Mouse (Mus musculus): ENCODE data around the gene Ap1ar. TPM values are rescaled to one million over a fixed set of nuclear protein-coding genes. Genes with fewer than 3 reads are reported as not detected.

The Ap1ar gene
- polyA plus RNA-seq, 1 experiment from 2014 or later, result 40.2 TPM

- no peak overlapping the region for H3K4me3 ChIP-seq (replicated peaks; ENCODE audit: low read depth, low read length)
- WGBS, result 31% methylated on average over 15 of the region's 15 CpGs
- H3K9ac ChIP-seq (ENCODE audit: low read depth, low read length), result no peak overlapping the region
- no peaks in the 10 kb centered on the region for H3K27me3 ChIP-seq (ENCODE audit: insufficient read depth, low read length)
- no peak overlapping the region for H3K4me2 ChIP-seq (ENCODE audit: low read length)
- no peak overlapping the region for H3K27ac ChIP-seq
- TF ChIP-seq CTCF (IDR thresholded peaks at IDR 0.05; ENCODE audit: low read depth), result peak; percentile 86
- H3K36me3 ChIP-seq (ENCODE audit: insufficient read depth, low read length), result no peaks in the 10 kb centered on the region
- no peaks in the 10 kb centered on the region for H3K9me3 ChIP-seq (replicated peaks; ENCODE audit: low read length)
- H3K4me1 ChIP-seq (replicated peaks; ENCODE audit: insufficient read depth, low read length), result no peaks in the 10 kb centered on the region
- DNase-seq (ENCODE audit: low spot score) (peak; percentile 91), ATAC-seq (replicated peaks; ENCODE audit: low FRiP score, low read depth) (peak; percentile 61; the same call in 1 of the 2 replicates)
Measured at GRCm38 (mm10) chr3:127853431-127854206, 16.3 kb upstream of the Ap1ar start.

GRCm38 (mm10) chr3:127852722-127853121 is 15.4 kb upstream of the Ap1ar start:
- DNase-seq (ENCODE audit: low spot score) (no peak), ATAC-seq (replicated peaks; ENCODE audit: low FRiP score, low read depth) (no peak)
- no peak for TF ChIP-seq CTCF (IDR thresholded peaks at IDR 0.05; ENCODE audit: low read depth)
- no peaks in the 10 kb centered on the region for H3K9me3 ChIP-seq (replicated peaks; ENCODE audit: low read length)
- no peaks in the 10 kb centered on the region for H3K4me1 ChIP-seq (replicated peaks; ENCODE audit: insufficient read depth, low read length)
- no peaks in the 10 kb centered on the region for H3K27me3 ChIP-seq (ENCODE audit: insufficient read depth, low read length)
- no peak overlapping the region for H3K4me3 ChIP-seq (replicated peaks; ENCODE audit: low read depth, low read length)
- no peak overlapping the region for H3K27ac ChIP-seq
- H3K9ac ChIP-seq (ENCODE audit: low read depth, low read length), result no peak overlapping the region
- no peak overlapping the region for H3K4me2 ChIP-seq (ENCODE audit: low read length)
- WGBS, result 77% methylated on average over 9 of the region's 9 CpGs
- no peaks in the 10 kb centered on the region for H3K36me3 ChIP-seq (ENCODE audit: insufficient read depth, low read length)

GRCm38 (mm10) chr3:127850776-127851646 is 13.7 kb upstream of the Ap1ar start:
- WGBS, result 70% methylated on average over 9 of the region's 9 CpGs
- no peaks in the 10 kb centered on the region for H3K4me1 ChIP-seq (replicated peaks; ENCODE audit: insufficient read depth, low read length)
- no peak overlapping the region for H3K4me2 ChIP-seq (ENCODE audit: low read length)
- no peaks in the 10 kb centered on the region for H3K9me3 ChIP-seq (replicated peaks; ENCODE audit: low read length)
- no peak overlapping the region for H3K4me3 ChIP-seq (replicated peaks; ENCODE audit: low read depth, low read length)
- TF ChIP-seq CTCF (IDR thresholded peaks at IDR 0.05; ENCODE audit: low read depth), result no peak
- H3K36me3 ChIP-seq (ENCODE audit: insufficient read depth, low read length), result no peaks in the 10 kb centered on the region
- H3K9ac ChIP-seq (ENCODE audit: low read depth, low read length), result no peak overlapping the region
- no peak overlapping the region for H3K27ac ChIP-seq
- no peak for DNase-seq (ENCODE audit: low spot score)
- no peak for ATAC-seq (replicated peaks; ENCODE audit: low FRiP score, low read depth)
- no peaks in the 10 kb centered on the region for H3K27me3 ChIP-seq (ENCODE audit: insufficient read depth, low read length)

- 82% methylated on average over 5 of the region's 5 CpGs for WGBS
- no peak overlapping the region for H3K4me3 ChIP-seq (replicated peaks; ENCODE audit: low read depth, low read length)
Measured at GRCm38 (mm10) chr3:127849922-127850321, 12.6 kb upstream of the Ap1ar start.

GRCm38 (mm10) chr3:127848088-127848808 is 10.9 kb upstream of the Ap1ar start:
- Histone ChIP-seq H3K4me1 (replicated peaks; ENCODE audit: insufficient read depth, low read length) (no peaks in the 10 kb centered on the region), H3K27ac (no peak overlapping the region), H3K4me3 (replicated peaks; ENCODE audit: low read depth, low read length) (no peak overlapping the region), H3K9ac (ENCODE audit: low read depth, low read length) (no peak overlapping the region), H3K4me2 (ENCODE audit: low read length) (no peak overlapping the region), H3K9me3 (replicated peaks; ENCODE audit: low read length) (no peaks in the 10 kb centered on the region), H3K36me3 (ENCODE audit: insufficient read depth, low read length) (no peaks in the 10 kb centered on the region), H3K27me3 (ENCODE audit: insufficient read depth, low read length) (no peaks in the 10 kb centered on the region)
- TF ChIP-seq CTCF (IDR thresholded peaks at IDR 0.05; ENCODE audit: low read depth), result no peak
- ATAC-seq (replicated peaks; ENCODE audit: low FRiP score, low read depth) (no peak), DNase-seq (ENCODE audit: low spot score) (no peak)
- 77% methylated on average over 11 of the region's 11 CpGs for WGBS

More at GRCm38 (mm10) chr3:127849922-127850321, 12.6 kb upstream of the Ap1ar start:
- DNase-seq (ENCODE audit: low spot score), result no peak
- no peak for ATAC-seq (replicated peaks; ENCODE audit: low FRiP score, low read depth)
- Histone ChIP-seq H3K27ac (no peak overlapping the region), H3K9me3 (replicated peaks; ENCODE audit: low read length) (no peaks in the 10 kb centered on the region), H3K4me1 (replicated peaks; ENCODE audit: insufficient read depth, low read length) (no peaks in the 10 kb centered on the region), H3K36me3 (ENCODE audit: insufficient read depth, low read length) (no peaks in the 10 kb centered on the region), H3K4me2 (ENCODE audit: low read length) (no peak overlapping the region), H3K27me3 (ENCODE audit: insufficient read depth, low read length) (no peaks in the 10 kb centered on the region), H3K9ac (ENCODE audit: low read depth, low read length) (no peak overlapping the region)
- TF ChIP-seq CTCF (IDR thresholded peaks at IDR 0.05; ENCODE audit: low read depth), result no peak

GRCm38 (mm10) chr3:127843941-127844327 is 6.6 kb upstream of the Ap1ar start:
- no peak for DNase-seq (ENCODE audit: low spot score)
- no peak overlapping the region for H3K4me3 ChIP-seq (replicated peaks; ENCODE audit: low read depth, low read length)
- WGBS, result 76% methylated on average over 5 of the region's 5 CpGs

More at GRCm38 (mm10) chr3:127843941-127844327, 6.6 kb upstream of the Ap1ar start:
- Histone ChIP-seq H3K9ac (ENCODE audit: low read depth, low read length) (no peak overlapping the region), H3K9me3 (replicated peaks; ENCODE audit: low read length) (no peaks in the 10 kb centered on the region), H3K4me1 (replicated peaks; ENCODE audit: insufficient read depth, low read length) (no peaks in the 10 kb centered on the region), H3K36me3 (ENCODE audit: insufficient read depth, low read length) (no peaks in the 10 kb centered on the region), H3K4me2 (ENCODE audit: low read length) (no peak overlapping the region), H3K27ac (no peak overlapping the region), H3K27me3 (ENCODE audit: insufficient read depth, low read length) (no peaks in the 10 kb centered on the region)
- ATAC-seq (replicated peaks; ENCODE audit: low FRiP score, low read depth), result no peak
- TF ChIP-seq CTCF (IDR thresholded peaks at IDR 0.05; ENCODE audit: low read depth), result no peak

Data from kidney, postnatal 0 days (tissue).